Mouse (Mus musculus): Measurements from ENCODE around the gene Gm10644.

Gm10644 gene

DNA sequence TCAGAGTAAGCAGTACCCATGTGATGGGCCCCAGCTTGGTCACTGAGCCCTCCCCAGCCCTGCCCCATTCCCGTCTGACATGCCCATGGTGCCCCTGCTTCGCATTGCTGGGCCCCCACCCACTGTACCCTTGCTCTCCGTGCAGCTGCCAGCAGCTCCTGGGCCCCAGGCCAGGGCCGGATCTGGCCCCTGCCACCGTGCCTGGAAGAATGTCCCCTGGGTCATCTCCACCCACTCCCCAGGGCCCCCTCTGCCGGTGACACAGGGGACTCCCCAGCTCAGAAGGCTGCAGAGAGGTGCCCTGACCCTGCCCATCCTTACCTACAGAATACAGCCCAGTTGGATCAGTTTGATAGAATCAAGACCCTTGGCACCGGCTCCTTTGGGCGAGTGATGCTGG, 25.8 kb upstream of the Gm10644 start:
- no peak for DNase-seq (ENCODE audit: low spot score in 2 of 2)

DNA sequence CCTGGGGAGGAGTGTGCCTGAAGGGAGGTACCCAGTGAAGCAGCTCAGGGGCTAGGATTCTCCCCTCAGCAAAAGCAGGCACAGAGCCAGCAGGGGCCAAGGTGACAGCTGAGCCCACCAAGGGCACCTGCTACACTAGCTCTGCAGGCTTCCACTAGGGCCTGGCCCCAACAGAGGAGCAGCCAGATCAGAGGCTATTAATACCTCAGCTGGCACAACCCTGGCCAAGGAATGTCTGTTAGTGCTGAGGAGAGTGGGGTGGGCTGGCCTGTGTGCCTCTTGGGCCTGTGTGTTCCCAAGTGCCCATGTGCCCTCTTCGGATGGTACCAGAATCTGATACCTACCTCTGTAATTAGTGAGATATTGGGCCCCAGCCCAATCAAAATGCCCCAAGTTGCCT, 25.2 kb upstream of the Gm10644 start:
- no peak for DNase-seq (ENCODE audit: low spot score in 2 of 2)

DNA sequence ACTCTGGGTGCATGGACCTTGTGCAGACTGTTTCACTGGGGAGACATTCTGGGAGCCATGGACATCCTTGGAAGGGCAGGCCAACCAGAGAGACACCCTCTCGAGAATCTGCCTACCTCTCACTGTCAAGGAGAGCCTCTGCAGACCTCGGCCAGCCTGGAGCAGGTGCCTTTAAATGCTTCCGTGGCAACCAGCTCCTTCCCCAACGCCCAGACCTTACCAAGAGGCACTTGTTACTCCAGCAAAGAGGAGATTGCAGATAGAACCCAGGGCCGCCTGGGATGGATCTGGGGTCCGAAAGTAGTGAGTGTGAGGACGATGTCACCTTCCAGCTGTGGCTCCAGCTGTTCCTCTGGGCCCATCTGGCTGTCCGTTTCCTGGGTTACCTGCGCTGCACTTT, 23.2 kb upstream of the Gm10644 start:
- DNase-seq (ENCODE audit: low spot score in 2 of 2) = no peak

DNA sequence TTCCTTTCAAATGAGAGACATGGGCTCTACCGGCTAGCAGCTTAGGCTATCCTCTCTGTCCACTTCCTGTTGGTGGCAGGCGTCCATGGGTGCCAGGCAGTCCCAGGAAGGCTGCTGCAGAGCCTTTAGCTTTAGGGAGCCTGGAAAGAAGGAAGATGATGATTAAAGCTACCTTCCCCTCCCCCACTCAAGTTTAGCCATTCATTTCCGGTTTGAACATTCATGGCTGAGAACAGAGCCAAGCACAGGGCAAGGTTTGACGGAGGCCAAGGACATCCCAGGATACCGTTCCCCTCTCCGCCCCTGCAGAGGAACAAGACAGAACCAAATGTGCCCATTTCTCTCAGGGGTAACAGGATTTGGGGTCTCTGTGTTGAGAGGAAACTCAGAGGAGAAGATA, 22.6 kb upstream of the Gm10644 start:
- no peak for DNase-seq (ENCODE audit: low spot score in 2 of 2)

DNA sequence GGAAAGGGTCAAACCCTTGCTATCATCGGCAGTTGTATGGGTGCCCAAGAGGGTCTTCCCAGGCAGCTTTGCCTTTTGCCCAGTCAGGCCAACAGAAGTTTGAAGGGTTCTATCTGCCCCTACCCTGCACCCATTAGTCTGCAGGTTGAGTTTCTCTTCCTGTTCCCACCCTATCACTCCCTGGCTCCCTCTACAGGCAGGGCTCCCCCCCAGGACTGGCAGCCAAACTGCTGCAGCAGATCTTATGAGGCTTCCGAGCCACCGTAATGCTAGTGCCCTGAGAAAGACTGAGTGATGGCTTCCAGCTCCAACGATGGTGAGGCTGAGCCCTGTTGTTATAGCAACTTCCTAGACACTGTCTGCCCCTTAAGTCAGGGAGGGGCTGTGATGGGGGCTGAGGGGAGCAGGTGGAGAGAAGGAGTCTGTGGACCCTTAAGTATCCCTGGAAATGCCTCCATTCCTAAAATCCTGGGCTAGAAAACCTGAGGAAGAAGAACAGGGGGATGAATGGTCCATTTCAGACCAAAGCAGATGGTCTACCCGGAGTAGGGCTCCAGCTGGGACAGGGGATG, 21.9 kb upstream of the Gm10644 start:
- DNase-seq (ENCODE audit: low spot score in 2 of 2) = no peak

DNA sequence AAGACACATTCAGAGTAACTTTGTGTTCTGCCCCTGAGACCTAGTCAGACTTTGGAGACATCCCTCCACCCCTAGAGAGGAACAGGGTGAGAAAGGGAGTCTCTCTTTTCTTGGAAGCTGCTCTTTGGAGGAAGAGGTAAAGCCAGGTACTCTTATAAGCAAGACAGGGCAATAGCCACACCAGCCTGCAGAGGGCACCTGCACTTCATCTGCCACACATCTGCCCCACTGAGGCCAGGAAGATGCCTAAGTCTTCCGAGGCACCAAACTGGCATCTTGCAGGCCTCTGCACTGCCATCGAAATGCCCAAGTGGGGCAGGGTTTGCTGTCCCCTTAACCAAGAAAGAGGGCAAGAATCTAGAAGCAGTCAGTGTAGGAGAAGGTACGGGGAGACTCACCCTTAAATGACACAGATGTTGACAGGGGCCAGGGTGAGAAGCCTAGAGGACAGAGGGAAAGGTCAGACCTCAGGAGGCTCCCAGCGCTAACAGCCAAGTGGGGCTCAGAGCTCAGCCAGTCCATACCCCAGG, 21.2 kb upstream of the Gm10644 start:
- no peak for DNase-seq (ENCODE audit: low spot score in 2 of 2)

DNA sequence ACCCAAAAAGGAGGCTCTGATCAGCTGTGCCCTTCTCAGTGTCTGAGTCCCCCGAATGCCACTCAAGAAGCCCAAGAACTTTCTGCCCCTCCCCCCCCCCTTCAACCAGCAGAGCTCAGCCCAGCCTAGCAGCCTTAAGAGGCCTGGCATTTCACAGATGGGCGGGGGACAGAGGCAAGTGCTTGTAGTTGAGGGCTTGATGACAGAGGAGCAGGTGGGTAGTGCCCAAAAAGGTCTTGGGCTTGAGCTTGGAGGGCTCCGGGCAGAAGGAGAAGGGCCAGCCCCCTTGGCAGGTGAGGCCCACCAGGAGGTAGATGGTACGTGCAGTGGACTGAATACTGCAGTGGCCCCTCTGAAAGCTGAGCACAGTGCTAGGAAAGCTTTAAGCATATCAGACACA, 19.5 kb upstream of the Gm10644 start:
- no peak for DNase-seq (ENCODE audit: low spot score in 2 of 2)

DNA sequence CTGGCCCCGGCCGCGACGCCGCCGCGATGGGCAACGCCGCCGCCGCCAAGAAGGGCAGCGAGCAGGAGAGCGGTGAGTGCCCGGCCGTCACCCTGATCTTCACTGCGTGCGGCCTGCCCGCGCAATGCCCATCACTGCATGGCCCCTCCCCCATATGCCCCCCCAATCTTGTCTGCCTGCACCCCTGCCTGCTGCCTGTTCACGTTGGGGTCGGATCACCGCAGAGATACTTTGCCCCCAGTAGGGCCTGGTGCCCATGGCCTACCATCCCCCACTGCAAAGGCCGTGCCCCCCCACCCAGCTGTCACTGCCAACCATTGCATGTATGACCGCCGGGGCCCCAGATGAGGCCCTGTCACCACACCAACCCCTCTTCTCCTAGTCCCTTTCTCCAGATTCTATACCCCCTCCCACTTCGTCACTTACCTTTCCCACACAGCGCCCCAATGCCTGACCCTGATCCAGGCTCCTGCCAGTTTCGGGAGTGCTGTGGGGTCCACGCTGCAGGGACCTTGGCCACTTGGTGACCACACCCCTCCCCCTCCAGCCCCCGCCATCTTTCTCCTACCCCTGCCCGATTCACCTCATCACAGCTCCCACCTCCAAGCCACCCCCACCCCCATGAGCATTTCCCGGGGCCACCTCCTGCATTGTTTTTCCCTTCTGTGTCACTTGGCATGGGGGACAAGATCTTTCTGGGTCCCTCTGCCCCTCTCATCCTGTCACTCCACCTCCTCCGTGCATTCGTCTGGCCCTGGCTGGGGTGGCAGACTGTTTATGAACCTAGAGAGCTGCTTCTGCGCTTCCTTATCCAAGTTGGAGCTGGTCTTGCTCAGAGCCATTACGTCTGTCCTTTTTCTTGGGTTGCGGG, 18.4 kb upstream of the Gm10644 start:
- DNase-seq (ENCODE audit: low spot score in 2 of 2) = no peak

DNA sequence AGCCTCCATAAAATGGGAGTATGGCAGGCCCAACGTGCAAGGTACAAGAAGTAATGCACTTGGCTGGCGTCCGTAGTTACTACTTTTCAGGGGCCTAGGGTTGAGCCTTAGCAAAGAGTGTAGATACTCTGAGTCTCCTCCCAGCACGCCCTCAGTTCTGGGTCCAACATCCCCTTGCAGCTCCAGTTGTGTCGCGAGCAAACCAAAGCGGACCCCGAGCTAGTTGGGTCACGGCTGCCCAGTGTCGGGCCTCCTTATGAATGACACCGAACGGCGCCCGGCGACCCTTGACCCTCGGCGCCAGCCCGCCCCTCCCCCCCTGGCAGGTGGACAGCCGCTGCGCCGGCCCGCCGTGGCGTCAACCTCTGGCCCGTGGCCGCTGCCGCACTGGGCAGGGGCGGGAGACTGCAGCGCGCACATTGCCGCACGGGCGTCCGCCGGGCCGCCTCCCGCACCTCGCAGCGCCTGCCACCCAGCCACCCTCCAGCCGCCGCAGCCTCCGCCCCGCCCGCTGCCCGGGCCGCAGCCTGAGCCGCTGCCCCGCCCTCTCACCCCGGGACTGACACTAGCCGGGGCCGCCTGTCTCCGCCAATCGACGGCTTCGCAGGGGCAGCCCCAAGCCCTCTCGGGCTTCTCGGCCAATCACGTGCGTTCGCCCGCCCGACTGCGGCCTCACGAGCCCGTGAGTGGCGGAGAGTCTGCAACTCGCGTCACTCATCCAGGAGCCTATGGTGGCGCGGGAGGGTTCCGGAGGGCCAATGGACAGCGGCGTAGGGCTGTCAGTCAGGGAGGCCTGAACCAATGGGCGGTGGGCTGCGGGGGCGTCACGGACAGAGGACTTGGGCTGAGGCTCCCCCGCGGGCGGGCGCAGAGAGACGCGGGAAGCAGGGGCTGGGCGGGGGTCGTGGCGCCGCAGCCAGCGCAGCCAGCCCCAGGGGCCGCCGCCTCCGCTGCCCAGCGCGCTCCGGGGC, 17.4 kb upstream of the Gm10644 start, which contains the start of gene Prkaca:
Gene Prkaca (plus strand): TSS at position 844 of the 971 bp plus-strand sequence.
- DNase-seq (ENCODE audit: low spot score in 2 of 2) = peak; percentile 99

DNA sequence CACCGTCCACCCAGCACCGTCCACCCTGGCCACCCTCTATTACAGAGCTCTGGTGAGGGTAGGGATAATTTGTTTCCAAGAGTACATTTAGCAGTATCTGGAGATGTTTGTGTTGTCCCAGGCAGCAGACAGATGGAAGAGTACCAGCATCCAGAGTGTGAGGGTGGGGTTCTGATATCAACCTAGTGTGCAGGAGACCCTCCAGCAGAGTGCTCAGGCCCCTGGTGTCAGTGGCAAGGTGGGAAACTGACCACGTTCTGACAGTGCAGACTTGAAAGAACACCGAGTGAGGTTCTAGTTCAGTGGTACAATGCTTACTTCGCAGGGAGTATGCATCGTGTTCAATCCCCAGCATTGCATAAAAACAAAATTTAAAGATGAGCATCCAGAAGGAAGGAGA, 16.7 kb upstream of the Gm10644 start:
- DNase-seq (ENCODE audit: low spot score in 2 of 2) = no peak

DNA sequence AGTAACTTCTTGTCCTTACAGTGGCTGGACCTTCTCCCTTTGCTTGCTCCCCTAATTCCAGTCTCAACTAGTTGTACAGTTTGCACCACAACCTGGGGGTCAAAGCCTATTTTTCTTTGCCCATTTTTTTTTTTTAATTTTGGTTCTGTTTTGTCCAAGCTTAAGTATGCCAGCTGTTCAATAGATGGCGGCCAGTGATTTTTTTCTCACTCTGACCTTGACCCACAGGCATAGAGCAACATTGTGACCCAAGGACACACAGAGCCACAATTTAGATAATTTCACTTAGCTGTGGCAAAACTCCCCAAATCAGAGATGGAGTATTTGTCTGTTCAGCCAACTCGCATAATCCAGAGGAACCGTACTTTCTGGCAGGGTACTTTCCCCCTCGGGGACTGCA, 16.1 kb upstream of the Gm10644 start:
- DNase-seq (ENCODE audit: low spot score in 2 of 2) = no peak

DNA sequence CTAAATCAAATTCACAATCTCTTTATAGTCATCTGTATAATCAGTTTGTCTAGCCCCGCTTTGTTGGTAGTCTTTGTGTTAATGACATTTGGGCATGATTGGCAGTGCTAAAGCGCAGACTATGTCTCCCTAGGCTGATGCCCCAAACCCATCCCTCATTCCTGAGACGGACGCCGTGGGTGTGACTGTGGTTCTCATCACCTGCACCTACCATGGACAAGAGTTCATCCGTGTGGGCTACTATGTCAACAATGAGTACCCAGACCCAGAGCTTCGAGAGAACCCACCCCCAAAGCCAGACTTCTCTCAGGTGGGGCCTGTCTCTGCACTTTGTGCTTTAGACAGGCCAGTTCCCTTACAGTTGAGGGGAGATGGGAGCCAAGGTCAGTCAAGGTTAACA, 12.7 kb upstream of the Gm10644 start:
- no peak for DNase-seq (ENCODE audit: low spot score in 2 of 2)

DNA sequence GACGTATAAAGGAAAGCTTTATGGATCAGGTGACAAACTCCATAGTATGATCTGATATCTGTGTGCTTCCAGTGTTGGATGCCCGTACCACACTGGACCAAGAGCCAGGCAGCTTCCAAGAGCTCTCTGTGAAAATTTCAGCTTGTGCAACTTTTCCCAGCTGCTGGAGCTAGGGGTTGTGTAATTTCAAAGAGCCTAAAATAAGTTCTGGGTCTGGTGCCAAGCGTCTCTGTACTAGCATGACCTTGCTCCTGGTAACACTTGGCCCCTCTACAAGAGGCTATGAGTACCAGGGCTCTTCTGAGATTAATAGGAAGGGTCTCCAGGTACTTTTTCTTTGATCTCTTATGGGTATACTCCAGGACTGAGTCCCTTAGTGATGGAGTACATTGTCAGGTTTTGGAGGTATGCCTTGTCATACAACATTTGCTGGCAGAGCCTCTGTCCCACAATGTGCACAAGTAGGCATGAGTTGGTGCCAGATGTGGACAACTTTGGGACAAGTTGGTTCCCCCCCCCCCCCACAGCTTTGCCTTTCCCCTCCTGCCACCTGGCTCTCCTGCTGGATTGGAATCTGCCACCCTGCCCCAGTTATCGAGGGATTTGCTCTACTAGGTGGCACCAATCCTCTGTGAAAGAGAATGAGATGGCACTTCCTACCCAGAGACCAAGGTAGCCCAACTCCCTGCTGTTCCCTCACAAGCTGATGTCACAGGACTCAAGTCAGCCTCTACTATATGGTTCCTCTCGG, 9.2 kb upstream of the Gm10644 start:
- no peak for DNase-seq (ENCODE audit: low spot score in 2 of 2)

DNA sequence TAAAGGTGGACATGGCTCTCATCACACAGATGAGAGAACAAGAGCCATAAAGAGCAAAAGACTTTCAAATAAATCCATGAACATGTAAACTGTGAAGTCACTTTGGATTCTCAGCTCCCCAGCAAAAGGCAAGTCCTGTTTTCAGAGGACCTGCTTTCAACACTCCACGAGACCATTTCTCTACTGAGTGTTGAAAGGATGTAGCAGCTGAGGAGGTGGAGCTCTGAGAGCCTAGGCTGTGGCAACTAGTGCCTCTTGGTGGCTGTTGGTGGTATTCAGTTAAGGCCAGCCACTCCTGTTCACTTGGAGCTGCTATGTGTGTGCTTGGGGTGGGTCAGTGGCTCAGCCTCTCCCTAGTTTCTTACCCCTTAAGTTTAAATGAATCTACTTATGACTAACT, 1.8 kb upstream of the Gm10644 start:
- no peak for DNase-seq (ENCODE audit: low spot score in 2 of 2)

DNA sequence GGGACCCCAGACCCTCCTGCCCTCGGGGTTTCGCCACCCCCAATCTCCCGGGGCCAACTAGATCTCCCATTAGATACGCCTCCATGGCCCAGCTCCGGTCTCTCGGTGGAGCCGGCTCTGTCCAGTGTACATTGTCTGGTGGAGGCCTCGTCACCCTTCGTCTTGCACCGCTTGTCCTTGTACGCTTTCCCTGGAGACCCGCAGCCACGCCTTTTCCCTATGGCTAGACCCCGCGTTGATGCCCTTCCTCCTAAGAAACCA, 883 bp upstream of the Gm10644 start:
- no peak for DNase-seq (ENCODE audit: low spot score in 2 of 2)

DNA sequence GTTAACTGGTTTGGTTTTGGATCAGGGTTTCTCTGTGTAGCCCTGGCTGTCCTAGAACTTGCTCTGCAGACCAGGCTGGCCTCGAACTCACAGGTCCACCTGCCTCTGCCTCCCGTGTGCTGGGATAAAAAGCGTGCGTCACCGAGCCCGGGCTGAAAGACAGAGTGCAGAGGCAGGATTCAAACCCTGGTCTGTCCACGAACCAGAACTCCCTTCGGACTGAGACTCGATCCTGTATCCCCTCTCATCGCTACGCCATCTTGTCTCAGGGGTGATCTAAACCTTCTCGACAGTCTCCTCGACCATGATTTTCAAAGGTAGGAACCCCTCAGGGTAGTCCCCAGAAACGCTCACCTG, 278 bp downstream of the Gm10644 start:
- DNase-seq (ENCODE audit: low spot score in 2 of 2) = no peak

DNA sequence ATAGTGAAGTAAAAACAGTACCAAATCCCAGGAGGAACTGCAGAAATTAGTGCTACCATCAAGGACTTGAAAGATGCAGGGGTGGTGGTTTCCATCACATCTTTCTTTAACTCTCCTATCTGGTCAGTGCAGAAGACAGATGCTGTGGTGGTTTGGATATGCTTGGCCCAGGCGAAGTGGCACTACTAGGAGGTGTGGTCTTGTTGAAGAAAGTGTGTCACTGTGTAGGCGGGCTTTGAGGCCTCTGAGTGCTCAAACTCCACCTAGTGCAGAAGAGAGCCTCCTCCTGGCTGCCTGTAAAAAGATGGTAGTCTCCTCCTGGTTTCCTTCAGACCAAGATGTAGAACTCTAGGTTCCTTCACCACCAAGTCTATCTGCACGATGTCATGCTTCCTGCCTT, 9.5 kb downstream of the Gm10644 start:
- DNase-seq (ENCODE audit: low spot score in 2 of 2) = no peak

DNA sequence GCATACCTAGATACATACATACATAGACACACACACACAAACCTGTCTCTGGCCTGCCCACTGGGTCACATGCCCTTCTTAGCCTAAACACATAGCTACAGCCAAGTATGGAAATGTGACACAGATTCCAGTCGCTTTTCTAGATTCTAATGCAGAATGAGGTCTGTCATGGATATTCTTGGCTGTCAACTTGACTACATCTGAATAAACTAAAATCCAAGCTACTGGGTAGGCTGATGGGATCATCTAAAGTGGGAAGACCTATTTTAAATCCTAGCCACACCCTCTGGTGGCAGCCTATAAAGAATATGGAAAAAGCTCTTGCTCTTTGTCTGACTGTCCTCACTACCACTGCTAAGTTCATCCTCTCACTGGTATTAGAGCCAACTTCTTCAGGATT, 12.6 kb downstream of the Gm10644 start:
- no peak for DNase-seq (ENCODE audit: low spot score in 2 of 2)

DNA sequence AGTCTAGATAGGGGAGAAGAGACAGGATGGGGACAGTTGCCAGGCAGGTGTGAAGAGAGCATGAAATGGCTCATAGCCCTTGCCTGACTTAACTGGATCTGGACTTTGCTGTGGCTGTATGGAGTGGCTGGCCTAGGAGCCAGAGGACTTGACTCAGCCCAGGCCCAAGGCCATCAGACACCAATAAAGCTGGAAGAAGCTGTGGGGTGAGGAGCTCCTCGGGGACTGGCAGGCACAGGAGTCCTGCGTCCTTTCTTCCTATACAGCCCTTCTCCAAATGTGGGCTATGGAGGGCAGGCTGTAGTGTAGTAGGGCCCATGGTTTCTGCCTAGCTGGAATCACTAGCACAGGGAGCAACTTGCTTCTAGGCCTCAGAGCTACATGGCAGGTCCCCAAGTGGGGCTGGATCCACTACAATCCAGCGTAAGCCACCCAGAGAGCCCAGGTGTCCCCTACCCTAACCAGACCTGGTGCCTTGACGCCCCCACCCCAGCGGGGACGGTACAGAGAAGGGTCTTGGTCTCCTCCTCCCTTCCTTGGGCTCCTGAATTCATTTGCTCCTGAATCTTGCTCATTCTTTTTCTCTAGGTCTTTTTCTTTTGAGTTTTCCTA, 13.8 kb downstream of the Gm10644 start:
- DNase-seq (ENCODE audit: low spot score in 2 of 2) = no peak

DNA sequence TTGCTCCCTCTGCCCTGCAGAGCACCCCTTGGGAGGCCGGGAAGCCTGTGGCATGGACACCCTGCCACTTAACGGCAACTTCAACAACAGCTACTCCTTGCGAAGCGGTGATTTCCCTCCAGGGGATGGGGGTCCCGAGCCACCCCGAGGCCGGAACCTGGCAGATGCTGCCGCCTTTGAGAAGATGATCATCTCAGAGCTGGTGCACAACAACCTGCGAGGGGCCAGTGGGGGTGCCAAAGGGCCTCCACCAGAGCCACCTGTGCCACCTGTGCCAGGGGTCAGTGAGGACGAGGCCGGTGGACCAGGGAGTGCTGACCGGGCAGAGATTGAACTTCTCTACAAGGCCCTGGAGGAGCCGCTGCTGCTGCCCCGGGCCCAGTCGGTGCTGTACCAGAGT, 16.7 kb downstream of the Gm10644 start:
- peak in 1 of 2 experiments; percentile 60 for DNase-seq (ENCODE audit: low spot score in 2 of 2)

DNA sequence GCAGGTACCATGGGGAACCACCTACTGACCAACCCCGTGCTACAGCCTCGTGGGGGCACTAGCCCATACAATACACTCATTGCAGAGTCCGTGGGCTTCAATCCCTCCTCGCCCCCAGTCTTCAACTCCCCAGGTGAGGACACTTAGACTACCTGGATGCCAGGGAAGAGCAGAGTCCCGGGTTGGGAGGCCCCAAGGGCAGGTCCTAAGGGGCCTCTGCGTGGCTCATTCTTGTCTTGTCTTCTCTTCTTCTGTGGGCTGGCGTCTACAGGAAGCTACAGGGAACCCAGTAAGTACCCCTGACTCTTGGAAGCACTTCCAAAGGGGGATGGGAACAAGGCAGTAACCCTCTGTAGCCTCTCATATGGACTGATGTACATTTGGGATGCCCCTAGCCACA, 17.4 kb downstream of the Gm10644 start:
- no peak for DNase-seq (ENCODE audit: low spot score in 2 of 2)
